Mouse (Mus musculus) urinary bladder, postnatal 10 days (tissue): ENCODE measurements around the gene Aamdc.
A peak's percentile ranks its signal among the peaks of the same experiment; 100 is the strongest.

ENCODE experiments used
- DNase-seq: peaks from one replicate; pipeline ENCODE4 v3.0.0; 2022; ENCODE audit warnings: low spot score

Gene Aamdc

DNA sequence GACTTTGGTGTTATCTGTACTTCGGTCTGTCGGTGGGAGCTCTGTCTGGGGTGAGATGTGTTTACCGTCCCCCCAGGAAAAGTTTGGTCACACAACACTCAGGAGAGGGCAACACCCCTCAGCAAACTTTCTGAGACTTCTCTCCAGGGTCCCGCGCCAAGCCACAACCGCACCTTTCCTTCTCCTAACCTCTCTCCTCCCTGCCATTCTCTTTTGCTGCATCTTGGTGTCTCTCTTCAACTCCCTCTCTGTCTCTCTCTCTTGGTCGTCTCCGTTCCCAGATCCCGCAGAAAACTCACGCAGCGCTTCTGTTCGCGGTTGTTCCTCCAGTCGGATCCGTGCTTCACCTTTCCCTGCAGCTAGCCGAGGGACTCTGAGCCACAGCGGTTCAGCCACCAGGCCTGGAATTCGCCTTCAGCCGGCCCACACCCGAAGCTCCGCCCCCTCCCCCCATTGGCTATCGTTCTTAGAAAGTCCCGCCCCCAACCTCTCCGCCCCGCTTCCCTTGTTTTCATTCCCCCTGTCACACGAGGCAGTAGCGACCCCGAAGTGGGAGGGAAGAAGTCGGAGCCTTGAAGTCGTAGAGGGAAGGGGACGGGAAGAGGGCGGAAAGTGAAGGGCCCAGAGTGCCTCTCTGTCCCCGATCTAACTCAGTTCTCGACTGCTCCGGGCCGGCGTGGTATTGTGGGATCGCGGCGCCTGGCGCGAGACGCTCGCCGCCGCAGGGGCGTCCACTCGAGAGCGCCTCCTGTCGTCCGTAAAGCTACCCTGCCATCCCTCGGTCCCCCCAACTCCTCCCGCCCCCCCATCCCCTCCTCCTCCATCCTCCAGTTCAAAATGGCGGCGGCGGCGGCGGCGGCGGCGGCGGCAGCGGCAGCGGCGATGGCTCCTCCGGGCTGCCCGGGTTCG lies at the start of gene Aamdc, which contains the start of gene Rsf1:
Aamdc (minus strand) TSS at position 431 of the 909 bp plus-strand sequence.
Rsf1 (plus strand) TSS at position 823 of the 909 bp plus-strand sequence.
- peak; percentile 77 for DNase-seq

DNA sequence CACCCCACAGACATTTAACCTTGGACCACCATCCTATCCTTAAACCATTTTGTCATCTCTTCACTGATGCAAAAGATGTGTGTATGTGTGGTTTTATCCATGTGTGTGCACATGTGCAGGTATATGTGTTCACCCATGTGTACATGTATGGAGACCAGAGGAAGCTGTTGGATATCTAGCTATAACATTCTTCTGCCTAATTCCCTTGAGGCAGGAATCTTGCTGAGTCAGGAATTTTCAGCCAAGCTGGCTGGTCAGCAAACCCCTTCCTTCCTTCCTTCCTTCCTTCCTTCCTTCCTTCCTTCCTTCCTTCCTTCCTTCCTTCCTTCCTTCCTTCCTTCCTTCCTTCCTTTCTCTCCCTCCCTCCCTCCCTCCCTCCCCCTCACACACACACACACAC lies 44.1 kb upstream of the Aamdc start:
- DNase-seq = no peak

DNA sequence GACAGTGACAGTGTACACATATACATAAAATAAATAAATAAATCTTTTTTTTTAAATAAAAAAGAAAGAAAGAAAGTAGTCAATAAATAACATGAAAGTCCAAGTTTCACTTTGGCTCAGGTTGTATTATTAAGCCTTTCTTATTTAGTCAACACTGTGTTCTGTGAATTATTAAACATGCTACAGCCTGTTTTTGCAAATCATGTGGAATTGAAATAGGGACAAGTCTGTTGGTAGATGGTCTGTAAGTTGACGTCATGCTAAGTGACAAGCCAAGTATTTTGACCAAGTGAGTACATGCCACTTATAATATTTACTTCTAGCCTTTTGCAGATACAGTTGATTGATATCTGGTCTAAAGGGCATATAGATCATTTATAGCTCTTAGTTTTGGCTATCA lies 43.4 kb upstream of the Aamdc start:
- DNase-seq = no peak

DNA sequence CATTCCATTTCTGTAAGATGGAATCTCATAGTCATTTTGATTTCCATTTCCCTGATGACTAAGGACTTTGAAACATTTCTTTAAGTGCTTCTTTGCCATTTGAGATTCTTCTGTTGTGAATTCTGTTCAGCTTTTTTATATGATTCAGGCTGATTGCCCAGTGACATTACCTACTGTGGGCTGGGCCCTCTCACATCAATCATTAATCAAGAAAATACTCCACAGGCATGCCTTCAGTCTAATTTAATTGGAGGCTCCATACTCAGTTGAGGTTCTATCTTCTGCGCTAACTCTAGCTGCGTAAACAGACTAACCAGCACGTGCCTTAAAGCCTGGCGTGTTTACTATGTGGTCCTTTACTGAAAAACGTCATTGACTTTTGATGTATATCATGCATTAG lies 42.0 kb upstream of the Aamdc start:
- DNase-seq = no peak

DNA sequence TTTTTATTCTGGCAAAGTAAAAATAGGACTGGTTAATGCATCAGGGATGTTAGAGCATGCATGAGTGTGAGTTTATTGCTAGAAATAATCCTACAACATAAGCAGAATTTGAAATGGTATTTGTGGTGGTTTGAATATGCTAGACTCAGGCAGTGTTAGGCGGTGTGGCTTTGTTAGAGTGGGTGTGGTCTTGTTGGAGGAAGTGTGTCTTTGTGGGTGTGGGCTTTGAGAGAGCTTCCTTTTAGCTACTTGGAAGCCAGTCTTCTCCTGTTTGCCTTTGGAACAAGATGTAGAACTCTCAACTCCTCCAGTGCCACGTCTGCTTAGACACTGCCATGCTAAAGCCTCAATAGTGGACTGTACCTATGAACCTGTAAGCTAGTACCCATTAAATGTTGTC lies 19.3 kb upstream of the Aamdc start:
- DNase-seq = no peak

DNA sequence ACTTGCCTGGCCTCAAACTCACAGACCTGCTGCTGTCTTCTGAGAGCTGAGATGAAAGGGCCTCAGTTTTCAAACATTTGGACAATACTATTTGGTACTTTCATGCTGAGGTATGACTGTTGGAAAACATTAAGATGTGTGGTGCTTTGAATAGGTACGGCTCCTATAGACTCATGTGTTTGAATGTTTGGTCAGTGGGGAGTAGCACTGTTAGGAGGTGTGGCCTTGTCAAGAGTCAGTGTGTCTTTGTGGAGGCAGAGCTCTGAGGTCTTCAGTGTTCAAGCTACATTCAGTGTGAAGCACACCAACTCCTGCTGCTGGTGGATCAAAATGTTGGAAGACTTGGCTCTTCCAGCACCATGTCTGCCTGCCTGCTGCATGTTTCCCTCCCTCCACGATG lies 14.2 kb upstream of the Aamdc start:
- no peak for DNase-seq

DNA sequence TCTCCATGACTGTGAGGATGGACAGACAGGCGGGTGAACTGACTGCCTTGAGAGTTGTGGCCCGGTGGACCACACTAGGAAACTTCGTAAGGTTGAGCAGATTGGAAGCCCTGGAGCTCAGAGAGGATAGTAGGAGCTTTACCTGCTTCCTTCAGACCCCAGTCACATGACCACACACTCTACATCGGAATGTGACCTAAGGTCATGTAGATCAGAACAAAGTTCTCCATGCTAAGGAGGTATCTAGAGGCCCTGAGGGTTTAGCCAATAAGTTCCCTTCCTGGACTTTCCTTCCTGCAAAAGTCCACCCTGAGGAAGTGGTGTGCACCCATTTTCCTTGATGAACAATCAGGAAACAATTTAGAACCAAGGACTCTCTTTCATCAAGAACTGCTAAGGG lies 13.1 kb upstream of the Aamdc start:
- DNase-seq = no peak

DNA sequence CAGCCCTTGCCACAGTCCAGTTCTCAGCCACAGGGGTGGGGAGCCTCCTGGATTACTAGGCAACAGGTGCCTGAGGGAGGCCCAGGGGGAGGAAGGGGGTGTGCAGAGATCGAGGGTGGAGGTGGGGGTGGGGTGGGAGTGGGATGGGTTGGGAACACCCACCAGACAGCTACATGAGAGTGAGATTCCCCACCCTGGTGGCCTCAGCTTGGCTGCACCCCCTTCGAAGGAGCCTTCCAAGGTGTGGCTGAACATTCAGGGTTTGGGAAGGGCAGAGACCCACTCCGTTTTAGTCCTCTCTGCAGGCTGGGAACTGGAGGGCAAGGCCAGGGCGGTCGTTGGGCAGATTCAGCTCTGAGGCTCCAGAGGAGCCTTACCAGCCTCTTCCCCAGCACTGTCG lies 12.0 kb upstream of the Aamdc start:
- DNase-seq = no peak

DNA sequence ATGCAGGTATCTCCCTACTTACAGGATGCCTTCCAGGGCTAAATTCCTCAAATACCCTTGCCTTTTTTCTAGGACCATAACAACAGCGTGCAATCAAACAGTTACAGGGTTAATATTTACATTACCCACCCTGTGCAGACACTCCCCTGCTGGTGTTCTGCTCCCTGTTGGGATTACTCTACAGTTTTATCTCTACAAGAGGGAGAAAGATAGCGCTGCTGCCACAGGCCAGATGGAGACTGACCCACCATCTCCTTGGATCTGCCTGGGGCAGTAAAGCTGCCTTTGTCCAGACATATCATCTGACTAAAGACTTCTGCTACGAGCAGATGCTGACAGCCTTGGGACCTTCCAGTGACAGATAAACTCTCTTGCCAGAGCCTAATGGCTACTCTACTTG lies 11.2 kb upstream of the Aamdc start:
- DNase-seq = no peak

DNA sequence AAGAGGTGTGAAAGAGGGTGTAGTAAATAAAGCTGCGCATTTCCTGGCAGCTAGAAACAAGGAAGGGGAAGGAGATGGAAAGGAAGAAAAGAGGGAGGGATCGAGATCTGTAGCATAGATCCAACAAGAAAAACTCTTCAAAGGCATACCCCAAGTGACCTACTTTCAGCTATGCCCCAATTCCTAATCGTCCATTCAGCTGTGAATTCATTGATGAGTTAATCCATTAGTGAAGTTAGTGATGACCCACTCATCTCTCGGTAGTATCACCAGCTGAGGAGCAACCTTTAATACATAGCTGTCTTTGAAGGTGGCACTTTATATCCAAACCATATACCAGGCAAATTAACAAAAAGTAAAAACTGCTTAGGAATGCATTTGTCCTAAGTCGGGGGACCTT lies 9.2 kb upstream of the Aamdc start:
- DNase-seq = no peak

DNA sequence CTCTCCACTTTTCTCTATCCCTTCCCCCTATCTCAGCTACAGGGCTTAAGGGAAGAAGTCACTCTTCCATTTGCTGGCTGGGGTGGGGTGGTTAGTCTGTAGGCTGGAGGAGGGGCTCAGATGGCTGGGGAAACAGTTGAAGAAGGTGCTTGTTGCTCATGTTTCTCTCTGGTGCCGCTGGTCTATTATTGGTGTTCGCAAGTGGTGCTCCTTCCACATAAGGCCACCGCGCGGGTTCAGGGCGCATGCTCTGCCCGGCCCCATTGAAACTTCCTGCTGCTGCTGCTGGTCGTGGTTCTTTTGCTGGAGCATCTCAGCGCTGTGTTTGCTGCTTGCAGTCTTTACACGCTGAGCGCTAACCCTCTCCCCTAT lies 1.5 kb upstream of the Aamdc start:
- no peak for DNase-seq

DNA sequence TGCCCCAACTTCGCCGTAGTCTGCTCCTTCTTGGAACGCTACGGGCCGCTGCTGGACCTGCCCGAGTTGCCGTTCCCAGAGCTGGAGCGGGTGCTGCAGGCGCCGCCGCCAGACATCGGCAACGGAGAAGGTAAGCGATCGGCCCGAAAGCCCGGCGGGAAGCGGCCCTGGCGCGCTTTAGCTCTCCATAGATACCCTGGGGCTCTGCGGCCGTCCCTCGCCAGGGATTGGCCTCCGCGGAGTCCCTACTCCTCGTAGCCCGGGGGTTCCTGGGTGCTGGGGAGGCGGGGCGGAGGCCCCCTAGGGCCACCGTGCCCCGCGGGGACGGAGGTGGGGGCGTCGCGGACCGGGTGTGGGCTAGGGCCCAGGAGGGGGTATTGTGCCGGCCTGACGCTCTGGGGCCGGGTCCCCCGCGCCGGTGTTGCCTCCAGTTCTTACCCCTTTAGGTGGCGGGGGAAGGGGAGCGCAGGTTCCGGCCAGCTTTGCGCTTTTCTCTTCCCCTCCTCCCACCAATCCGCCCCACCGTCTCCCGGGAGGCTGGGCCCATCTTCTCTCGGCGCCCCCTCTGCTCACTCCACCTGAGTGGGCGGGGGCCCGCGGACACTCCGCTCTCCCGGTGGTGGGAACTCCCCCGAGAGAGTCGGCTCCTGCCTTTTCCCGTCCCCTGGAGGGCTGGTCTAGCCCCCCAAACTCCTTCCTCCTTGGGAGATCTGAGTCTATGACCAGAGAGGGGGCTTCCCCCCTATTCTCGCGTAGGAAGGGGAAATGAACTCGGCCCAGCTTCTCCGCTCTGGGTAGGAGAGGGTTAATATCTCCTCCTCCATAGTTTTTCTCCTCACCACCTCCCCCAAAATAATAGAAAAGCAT lies 912 bp upstream of the Aamdc start:
- DNase-seq = no peak

DNA sequence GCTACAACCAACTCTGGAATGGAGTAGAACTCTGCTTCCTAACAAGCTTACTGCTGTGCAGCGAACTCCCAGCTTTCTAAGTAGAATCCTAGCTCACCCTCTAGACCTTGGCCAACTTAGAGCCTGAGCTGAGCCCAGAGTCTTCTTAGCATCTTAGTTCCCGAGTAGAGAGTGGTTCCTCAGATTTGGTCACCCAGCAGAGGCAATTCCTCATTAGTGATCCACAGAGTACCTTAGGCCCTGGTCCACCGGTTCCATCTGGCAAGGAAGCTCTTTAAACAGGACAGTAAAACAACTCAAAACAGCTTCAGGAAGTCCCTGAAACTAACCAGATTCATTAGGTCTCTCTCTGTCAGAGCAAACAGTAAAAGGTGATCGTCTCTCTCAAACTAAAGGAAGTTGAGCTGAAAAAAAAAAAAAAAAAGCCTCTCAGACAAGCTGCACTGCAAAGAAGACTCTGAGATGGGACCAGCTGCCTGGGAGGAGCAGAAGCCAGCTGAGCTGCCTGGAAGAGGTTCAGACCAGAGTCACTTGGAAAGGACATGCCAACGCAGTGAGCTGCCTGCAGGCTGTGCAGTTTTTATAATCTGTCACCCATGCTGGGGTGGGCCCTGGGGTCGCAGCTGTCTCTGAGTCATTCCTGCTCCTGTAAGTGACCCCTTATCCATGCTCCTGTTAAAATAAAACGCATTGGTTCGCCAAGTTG lies 783 bp downstream of the Aamdc start:
- no peak for DNase-seq

DNA sequence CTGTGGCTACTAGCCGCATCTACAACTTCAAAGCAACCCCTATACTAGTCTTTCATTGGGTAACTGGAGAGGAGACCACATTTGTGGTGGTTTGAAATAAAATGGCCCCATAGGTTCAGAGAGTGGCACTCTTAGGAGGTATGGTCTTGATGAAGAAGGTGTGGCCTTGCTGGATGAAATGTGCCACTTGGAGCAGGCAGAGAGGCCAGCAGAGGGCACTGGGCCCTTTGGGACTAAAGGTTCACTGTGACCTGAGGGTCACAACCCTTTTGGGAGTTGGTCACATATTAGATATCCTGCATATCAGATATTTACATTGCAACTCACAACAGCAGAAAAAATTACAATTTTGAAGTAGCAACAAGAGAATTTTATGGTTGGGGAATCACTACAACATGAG lies 8.9 kb downstream of the Aamdc start:
- DNase-seq = no peak

DNA sequence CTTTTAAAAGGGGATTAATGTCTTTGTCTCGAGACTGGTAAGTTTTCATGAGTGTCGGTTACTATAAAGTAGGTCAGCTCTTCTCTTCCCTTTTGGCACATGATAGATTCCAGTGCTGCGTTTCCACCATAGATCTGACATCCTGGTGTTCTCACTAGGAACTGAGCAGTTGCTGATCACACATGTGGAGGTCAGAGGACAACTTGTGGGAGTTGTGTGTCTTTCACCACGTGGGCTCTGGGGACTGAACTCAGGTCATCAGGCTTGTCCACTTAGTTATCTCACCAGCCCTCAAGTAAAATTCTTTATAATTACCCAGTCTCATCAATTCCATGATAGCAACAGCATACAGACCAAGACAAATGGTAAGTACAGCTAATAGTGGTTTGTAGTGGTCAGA lies 9.9 kb downstream of the Aamdc start:
- DNase-seq = no peak

DNA sequence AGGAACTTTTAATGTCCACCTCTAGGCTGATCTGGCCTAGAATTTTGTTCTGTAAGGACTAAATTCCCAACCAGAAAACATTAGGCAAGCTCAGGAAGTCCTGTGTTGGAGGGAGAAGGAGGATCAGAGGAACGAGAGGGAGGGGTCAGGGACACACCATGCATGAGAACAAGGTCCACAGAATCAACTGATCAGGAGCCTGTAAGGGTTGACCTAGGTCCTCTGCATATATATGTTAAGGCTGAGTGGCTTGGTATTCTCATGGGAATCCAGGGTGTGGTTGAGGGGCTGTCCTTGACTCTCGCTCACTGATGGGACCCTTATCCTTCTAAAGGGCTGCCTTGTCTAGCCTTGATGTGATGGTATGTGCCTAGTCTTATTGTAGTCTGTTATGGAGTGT lies 15.7 kb downstream of the Aamdc start:
- no peak for DNase-seq

DNA sequence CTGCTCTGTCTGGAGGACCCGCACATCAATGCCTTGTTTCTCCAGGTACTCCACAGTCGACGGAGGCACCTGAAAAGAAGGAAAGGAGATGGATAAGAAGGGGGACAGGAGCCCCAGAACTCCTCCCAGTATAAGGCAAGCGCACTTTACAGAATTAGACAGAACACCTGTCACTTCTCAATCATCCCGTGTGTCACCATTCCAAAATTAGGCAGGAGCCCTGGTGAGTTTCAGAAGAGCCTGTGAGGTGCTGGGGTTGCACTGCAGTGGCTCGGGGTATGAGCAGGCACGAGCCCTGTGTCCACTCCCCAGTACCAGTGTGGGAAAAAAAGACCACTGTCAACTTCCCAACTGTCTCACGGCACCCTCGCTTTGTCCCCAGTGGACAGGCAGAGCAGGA lies 28.6 kb downstream of the Aamdc start:
- DNase-seq = no peak

DNA sequence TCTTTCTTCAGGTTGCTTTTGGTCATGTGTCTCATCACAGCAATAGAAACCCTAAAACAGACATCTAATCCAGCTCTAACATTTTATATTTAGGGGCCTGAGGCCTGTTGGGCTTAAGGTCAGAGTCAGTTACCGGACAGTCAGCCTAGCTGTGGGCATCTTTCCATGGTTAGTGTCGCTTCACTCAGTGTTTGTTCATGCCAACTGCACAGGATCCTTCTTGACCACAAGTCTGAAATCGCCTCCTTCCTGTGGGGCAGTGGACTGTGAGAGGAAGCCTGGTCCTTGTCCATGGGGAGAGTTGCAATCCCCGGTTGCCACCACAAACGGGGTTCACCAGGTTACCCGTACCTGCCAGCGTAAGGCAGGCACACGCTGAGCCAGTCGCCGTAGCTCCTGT lies 30.0 kb downstream of the Aamdc start:
- DNase-seq = no peak

DNA sequence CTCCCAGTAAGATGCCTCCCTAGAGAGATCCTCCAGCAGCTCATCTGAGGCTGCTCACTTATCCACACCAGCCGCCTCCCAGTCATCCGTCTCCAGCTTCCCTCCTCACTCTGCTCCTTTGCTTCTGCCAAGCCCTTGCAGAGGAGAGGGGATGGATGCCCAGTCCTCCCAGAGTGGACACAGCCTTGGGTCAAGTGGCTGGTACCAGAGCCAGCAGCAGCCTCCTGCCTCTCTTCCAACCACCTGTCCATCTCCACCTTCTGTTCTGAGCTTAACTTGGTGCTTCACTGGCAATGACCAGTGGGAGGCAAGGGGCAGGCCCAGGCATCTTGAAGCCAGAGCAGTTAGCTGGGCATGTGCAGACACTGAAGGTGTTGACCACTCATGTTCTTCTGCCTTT lies 32.8 kb downstream of the Aamdc start:
- no peak for DNase-seq

DNA sequence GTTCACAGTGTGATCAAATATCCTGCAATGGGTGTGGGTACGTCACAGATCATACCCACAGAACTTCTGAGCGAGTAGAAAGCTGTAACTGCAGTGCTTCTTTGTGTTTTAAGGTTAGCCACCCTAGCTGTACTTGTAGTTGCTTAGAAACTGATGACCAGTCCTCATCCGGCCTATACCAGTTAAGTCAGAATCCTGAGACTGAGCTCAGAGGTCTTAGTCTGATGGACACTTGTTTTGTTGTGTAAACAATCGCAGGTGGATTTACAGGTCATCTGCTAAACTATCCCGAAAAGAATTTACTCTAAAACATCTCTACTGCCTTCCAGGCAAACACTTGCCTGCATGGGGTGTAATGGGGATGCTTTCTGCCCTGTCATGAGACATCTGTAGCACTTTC lies 42.7 kb downstream of the Aamdc start:
- no peak for DNase-seq

DNA sequence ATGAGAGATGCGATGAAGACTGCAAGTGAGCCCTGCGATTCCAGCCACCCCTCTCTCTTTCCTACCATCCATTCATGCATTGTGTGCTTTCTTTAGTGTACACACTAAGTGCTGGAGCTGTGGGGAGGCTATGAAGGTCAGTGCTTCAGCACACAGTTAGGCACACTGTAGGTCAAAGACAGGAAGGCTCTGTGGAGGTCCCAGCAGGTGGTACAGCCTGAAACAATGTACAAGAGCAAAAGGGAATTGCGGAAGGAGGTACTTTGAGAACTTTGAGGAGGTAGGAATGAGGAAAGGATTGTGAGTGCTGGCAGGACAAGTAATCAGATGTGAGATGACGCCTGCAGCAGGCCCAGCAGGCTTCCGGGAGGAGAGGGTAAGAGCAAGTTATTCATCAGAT lies 43.8 kb downstream of the Aamdc start:
- DNase-seq = no peak

DNA sequence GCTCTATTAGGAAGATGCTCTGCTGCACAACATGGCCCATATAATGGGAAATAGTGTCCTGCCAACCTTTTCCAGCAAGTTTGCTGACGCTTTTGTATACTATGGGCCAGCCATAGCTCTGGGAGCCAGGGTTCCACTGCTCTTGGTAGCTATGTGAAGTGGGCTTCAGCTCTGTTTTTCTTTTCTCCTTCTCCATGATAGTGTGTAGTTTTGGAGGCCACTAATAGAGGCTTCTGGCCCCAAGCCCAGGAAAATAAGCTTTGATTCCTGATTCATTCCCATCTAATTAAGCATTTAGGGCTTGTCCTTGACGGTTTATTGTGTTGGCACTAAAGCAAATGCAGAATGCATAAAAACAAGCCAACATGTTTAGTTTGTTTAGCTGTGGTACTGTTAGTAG lies 59.4 kb downstream of the Aamdc start:
- no peak for DNase-seq

DNA sequence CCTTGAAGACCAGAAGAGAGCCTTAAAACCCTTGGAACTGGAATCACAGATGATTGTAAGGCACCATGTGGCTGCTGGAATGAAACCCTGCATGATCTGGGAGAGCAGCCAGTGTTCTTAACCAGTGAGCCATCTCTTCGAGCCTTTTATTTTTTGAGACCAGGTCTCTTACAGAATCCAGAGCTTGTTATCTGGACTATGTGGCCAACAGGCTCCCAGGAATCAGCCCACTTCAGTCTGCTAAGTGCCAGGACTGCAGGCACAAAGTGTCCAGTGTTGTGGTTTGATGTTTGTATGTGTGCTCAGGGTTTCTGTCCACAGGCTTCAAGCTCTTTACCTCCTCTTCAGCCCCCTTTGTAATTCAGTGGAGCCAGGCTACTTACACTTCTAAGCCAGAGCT lies 64.5 kb downstream of the Aamdc start:
- DNase-seq = no peak
